Mouse (Mus musculus) brain, embryonic 14.5 days (tissue): ENCODE measurements around the gene Mbip.

ENCODE experiments used
- CTCF ChIP-seq: fragments of 200-500 bp; IDR thresholded peaks from 2 replicates; pipeline ENCODE4 v1.5.1; 2012; ENCODE audit warnings: inconsistent platforms, mild to moderate bottlenecking, moderate library complexity, borderline replicate concordance; ENCODE audit not compliant: insufficient read depth, insufficient read length; ENCODE audit errors: extremely low read depth
- POLR2A ChIP-seq: fragments of 200-500 bp; IDR thresholded peaks from 2 replicates; pipeline ENCODE4 v1.6.1; 2012; ENCODE audit warnings: mild to moderate bottlenecking, inconsistent platforms, borderline replicate concordance; ENCODE audit not compliant: poor library complexity, insufficient read depth, insufficient read length, severe bottlenecking; ENCODE audit errors: extremely low read depth

GRCm38 (mm10) chr12:56386955-56387646 lies 41.4 kb upstream of the Mbip start:
- TF ChIP-seq CTCF (no peak), POLR2A (no peak)
